Mouse (Mus musculus): ENCODE measurements around the gene Gm20388.

DNA sequence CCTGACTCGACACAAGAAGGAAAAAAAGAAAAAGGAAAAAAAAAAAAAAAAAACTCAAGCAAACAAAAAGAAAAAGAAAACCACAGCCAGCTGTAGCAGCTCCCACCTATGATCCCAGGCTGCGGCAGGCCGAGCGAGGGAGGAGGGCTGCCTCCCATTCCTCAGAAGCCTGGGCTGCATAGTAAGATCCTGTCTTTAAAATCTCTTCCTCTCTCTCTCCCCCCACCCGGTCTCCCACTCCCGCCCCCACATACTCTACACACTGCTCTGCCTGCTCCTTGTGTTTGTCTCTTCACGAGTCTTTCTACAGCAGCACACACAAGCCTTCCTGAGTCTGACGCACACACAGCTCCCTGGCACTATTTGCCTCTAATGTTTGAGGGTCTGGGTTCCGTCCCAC is 3211.4 kb downstream of the Gm20388 start:
- TF ChIP-seq CTCF (IDR thresholded peaks at IDR 0.05; ENCODE audit: borderline replicate concordance, insufficient read depth, low read depth, low read length), result no peak
- no peak for TF ChIP-seq POLR2A (IDR thresholded peaks at IDR 0.05; ENCODE audit: borderline replicate concordance, insufficient read depth, low read length)
